Mouse (Mus musculus): ENCODE data around the gene Fam206a. TPM values are rescaled to one million over a fixed set of nuclear protein-coding genes. Genes with fewer than 3 reads are reported as not detected.

The Fam206a gene
- polyA plus RNA-seq, 1 experiment from 2014 or later, result 18.3 TPM

DNA sequence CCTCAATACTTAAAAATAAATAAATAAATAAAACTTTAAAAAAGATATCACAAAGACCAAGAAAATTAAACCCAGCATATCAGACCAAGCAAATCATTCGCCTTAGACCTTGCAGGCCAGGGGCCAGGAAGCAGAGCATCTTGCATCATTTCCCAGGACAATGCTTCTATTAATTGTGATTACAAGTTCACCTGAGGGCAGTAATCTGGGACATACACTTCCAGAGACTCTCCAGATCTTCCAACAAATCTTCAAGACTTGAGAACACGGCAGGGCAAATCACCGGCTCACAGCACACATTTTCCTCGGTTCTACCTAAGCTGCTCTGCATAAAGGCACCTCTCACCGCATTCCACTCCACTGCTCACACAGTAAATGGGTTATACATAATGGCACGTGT, 45.9 kb downstream of the Fam206a start:
- 89% methylated on average over 6 of the region's 6 CpGs for whole genome bisulfite sequencing
- Histone ChIP-seq H3K9ac (ENCODE audit: low read depth, low read length) (no peak overlapping the region), H3K9me3 (ENCODE audit: control insufficient read depth, low read length) (peaks cover 4% of the 10 kb centered on the region), H3K27ac (ENCODE audit: low read depth, low read length) (no peak overlapping the region), H3K4me3 (ENCODE audit: low read depth, low read length) (no peak overlapping the region), H3K4me2 (no peak overlapping the region), H3K4me1 (replicated peaks; ENCODE audit: control insufficient read depth, insufficient read depth, low read length) (peaks cover 4% of the 10 kb centered on the region; the same call in 1 of the 2 replicates), H3K36me3 (ENCODE audit: control insufficient read depth, insufficient read depth, low read length) (peaks cover 11% of the 10 kb centered on the region), H3K27me3 (replicated peaks; ENCODE audit: control insufficient read depth, insufficient read depth, low read length) (no peaks in the 10 kb centered on the region)
- ATAC-seq (replicated peaks; ENCODE audit: low FRiP score), result no peak
- DNase-seq (ENCODE audit: low spot score), result no peak

DNA sequence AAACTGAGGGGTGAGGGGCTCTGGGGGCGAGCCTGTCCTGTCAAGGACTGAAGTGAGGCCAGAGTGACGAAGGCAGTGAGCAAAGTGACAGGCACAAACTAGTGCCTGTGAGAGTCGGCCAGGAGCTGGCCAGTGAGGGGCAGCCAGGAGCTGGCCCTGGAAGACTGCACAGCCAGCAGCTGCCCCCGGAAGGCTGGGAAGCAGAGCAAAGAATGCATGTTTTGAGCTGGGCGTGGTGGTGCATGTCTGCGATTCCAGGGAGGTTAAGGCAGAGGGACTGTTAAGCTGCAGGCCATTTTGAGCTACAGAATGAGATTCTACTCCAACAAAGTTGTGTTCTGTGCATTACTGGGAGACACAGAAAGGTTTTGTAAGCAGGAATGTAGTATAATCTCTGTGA, 48.6 kb downstream of the Fam206a start:
- Histone ChIP-seq H3K4me2 (no peak overlapping the region), H3K27me3 (replicated peaks; ENCODE audit: control insufficient read depth, insufficient read depth, low read length) (no peaks in the 10 kb centered on the region), H3K4me3 (ENCODE audit: low read depth, low read length) (no peak overlapping the region), H3K4me1 (replicated peaks; ENCODE audit: control insufficient read depth, insufficient read depth, low read length) (peaks cover 4% of the 10 kb centered on the region; the same call in 1 of the 2 replicates), H3K36me3 (ENCODE audit: control insufficient read depth, insufficient read depth, low read length) (peaks cover 2% of the 10 kb centered on the region; the same call in 1 of the 2 replicates), H3K27ac (ENCODE audit: low read depth, low read length) (no peak overlapping the region), H3K9me3 (ENCODE audit: control insufficient read depth, low read length) (no peaks in the 10 kb centered on the region), H3K9ac (ENCODE audit: low read depth, low read length) (no peak overlapping the region)
- DNase-seq (ENCODE audit: low spot score) (no peak), ATAC-seq (replicated peaks; ENCODE audit: low FRiP score) (no peak)
- WGBS, result 54% methylated on average over 6 of the region's 6 CpGs

DNA sequence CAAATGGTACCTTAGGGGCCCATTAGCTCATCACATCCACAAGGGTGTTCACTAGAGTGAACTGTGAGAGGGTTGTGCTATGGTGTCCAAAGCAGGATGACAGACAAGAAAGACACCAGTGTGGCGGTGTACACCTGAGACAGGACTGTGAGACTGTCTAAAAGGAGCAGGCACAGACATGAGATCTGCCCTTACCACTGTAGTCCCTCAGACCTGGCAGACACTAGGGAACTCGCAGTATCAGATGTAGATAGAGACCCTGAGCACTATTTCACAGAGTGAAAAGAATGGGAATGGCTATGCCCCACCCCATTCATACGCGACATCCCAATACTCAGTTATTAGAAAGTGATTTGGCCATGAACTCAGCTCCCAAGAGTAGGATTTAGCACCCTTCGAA, 53.8 kb downstream of the Fam206a start:
- Histone ChIP-seq H3K4me3 (ENCODE audit: low read depth, low read length) (no peak overlapping the region), H3K4me2 (no peak overlapping the region), H3K9ac (ENCODE audit: low read depth, low read length) (no peak overlapping the region), H3K27ac (ENCODE audit: low read depth, low read length) (no peak overlapping the region), H3K27me3 (replicated peaks; ENCODE audit: control insufficient read depth, insufficient read depth, low read length) (no peaks in the 10 kb centered on the region), H3K9me3 (ENCODE audit: control insufficient read depth, low read length) (no peaks in the 10 kb centered on the region), H3K4me1 (replicated peaks; ENCODE audit: control insufficient read depth, insufficient read depth, low read length) (peaks cover 2% of the 10 kb centered on the region; the same call in 1 of the 2 replicates), H3K36me3 (ENCODE audit: control insufficient read depth, insufficient read depth, low read length) (no peaks in the 10 kb centered on the region)
- 92% methylated on average over 5 of the region's 5 CpGs for WGBS
- ATAC-seq (replicated peaks; ENCODE audit: low FRiP score) (no peak), DNase-seq (ENCODE audit: low spot score) (no peak)

DNA sequence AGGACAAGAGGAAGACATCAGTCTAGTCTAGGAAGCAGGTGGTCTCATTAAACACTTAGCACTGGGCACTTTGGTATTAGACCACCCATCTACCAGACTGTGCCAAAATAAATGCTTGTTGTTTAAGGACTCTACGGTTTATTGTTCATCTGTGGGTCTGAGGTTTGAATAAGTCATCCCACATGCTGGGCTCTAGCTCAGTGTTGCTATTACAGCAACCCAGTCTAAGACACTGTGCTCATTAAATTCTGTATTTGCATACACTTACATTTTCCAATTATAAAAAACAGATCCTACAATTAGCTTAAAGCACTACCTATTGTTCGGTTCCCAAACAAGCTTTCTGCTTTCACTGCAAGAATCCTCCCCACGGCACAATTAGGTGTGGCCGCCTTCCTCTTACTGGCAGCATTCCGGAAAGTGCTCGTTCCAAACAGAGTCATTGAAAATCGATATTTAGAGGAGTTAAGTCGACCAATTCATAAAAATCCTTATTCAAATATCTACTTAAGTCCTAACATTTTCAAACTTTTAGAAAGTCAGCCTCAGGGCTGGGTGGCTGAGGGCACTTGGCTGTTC, 54.3 kb downstream of the Fam206a start:
- ATAC-seq (replicated peaks; ENCODE audit: low FRiP score), result no peak
- WGBS, result 88% methylated on average over 8 of the region's 8 CpGs
- Histone ChIP-seq H3K9me3 (ENCODE audit: control insufficient read depth, low read length) (no peaks in the 10 kb centered on the region), H3K4me1 (replicated peaks; ENCODE audit: control insufficient read depth, insufficient read depth, low read length) (0 out of 2 replicates have a peak, but pooled peaks cover 2% of the 10 kb centered on the region), H3K27me3 (replicated peaks; ENCODE audit: control insufficient read depth, insufficient read depth, low read length) (no peaks in the 10 kb centered on the region), H3K36me3 (ENCODE audit: control insufficient read depth, insufficient read depth, low read length) (no peaks in the 10 kb centered on the region), H3K27ac (ENCODE audit: low read depth, low read length) (no peak overlapping the region), H3K4me2 (no peak overlapping the region), H3K4me3 (ENCODE audit: low read depth, low read length) (no peak overlapping the region), H3K9ac (ENCODE audit: low read depth, low read length) (no peak overlapping the region)
- no peak for DNase-seq (ENCODE audit: low spot score)

DNA sequence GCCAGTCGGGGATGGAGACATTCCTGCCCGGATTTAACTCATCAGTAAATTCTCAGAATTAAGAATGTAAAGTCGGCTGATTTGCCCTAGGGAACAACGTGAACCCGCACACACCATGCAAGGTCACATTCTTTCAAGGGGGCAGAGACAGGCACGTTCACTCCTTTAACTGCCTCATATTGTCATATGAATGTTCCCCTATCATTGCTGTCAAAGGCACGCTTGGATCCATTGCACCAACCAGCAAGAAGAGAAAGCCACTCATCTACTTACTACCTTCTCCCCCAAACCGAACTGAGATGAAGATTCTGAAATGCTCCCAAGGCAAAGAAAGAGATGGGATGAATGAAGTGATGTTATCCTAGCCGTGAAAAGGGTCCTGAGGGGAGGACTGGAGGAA, 56.6 kb downstream of the Fam206a start:
- H3K4me1 ChIP-seq (replicated peaks; ENCODE audit: control insufficient read depth, insufficient read depth, low read length), result peaks cover 7% of the 10 kb centered on the region
- no peaks in the 10 kb centered on the region for H3K27me3 ChIP-seq (replicated peaks; ENCODE audit: control insufficient read depth, insufficient read depth, low read length)
- H3K4me2 ChIP-seq, result no peak overlapping the region
- H3K4me3 ChIP-seq (ENCODE audit: low read depth, low read length), result no peak overlapping the region
- WGBS, result 74% methylated on average over 9 of the region's 9 CpGs
- no peaks in the 10 kb centered on the region for H3K9me3 ChIP-seq (ENCODE audit: control insufficient read depth, low read length)
- DNase-seq (ENCODE audit: low spot score), result no peak
- ATAC-seq (replicated peaks; ENCODE audit: low FRiP score), result no peak
- H3K9ac ChIP-seq (ENCODE audit: low read depth, low read length), result no peak overlapping the region
- no peaks in the 10 kb centered on the region for H3K36me3 ChIP-seq (ENCODE audit: control insufficient read depth, insufficient read depth, low read length)
- no peak overlapping the region for H3K27ac ChIP-seq (ENCODE audit: low read depth, low read length)

Other genes starting within 250 kb of the Fam206a start
- gene Gm26657, start 62.3 kb upstream of the Fam206a start, polyA plus RNA-seq (2014; fragmentation: Nextera tagmentation; extraction: Ambion mirVana), result not detected in 2 replicates
- gene Actl7b, start 60.9 kb upstream of the Fam206a start, polyA plus RNA-seq (2014; fragmentation: Nextera tagmentation; extraction: Ambion mirVana), result not detected in 2 replicates
- gene Actl7a, start 58.9 kb upstream of the Fam206a start, polyA plus RNA-seq (2014; fragmentation: Nextera tagmentation; extraction: Ambion mirVana), result not detected in 2 replicates
- gene Elp1, start within 50 bp of the Fam206a start, polyA plus RNA-seq (2014; fragmentation: Nextera tagmentation; extraction: Ambion mirVana), result 64.5 and 66.8 TPM in 2 replicates
- gene Ctnnal1, start 62.8 kb downstream of the Fam206a start, polyA plus RNA-seq (2014; fragmentation: Nextera tagmentation; extraction: Ambion mirVana), result 16.5 and 20.0 TPM in 2 replicates
- 6.4 and 7.2 TPM in 2 replicates for gene Tmem245, start 145.1 kb downstream of the Fam206a start, polyA plus RNA-seq (2014; fragmentation: Nextera tagmentation; extraction: Ambion mirVana)
- gene Frrs1l, start 188.0 kb downstream of the Fam206a start, polyA plus RNA-seq (2014; fragmentation: Nextera tagmentation; extraction: Ambion mirVana), result 0.09 and 0.33 TPM in 2 replicates

All from liver, embryonic 11.5 days (tissue).